Comparison of ENCODE assay signal across 8 mouse cellular contexts in genomic region chr2:128211022-128211880, GRCm38 (mm10).
A peak's percentile ranks its signal among the peaks of the same experiment; 100 is the strongest.
DNase-seq lines count a peak whose midpoint lies in the region; ATAC-seq lines count a peak whose summit lies in the region.

No protein-coding gene starts in this region.

- no peak for DNase-seq in heart, postnatal 14 days
- DNase-seq in neural tube, embryonic 10.5 days (ENCODE audit: extremely low spot score, low spot score), result peak; percentile 26
- DNase-seq in left cerebral cortex, adult 18-20 months (ENCODE audit: low spot score in 2 of 2), result no peak
- no peak for DNase-seq in gastrocnemius, postnatal 25 days
- DNase-seq in urinary bladder, postnatal 25 days (ENCODE audit: low spot score), result no peak

- no peaks in the 10 kb centered on the region for H3K27me3 ChIP-seq in heart, embryonic 14.5 days (ENCODE audit: control insufficient read depth, insufficient read depth, low read length)
- H3K27me3 ChIP-seq in forebrain, embryonic 16.5 days (replicated peaks; ENCODE audit: control insufficient read depth, insufficient read depth, low read length), result no peaks in the 10 kb centered on the region
- 0 out of 2 replicates have a peak, but pooled peaks cover 6% of the 10 kb centered on the region for H3K27me3 ChIP-seq in limb, embryonic 12.5 days

- peak overlapping the region; percentile 48 for H3K4me2 ChIP-seq in heart, embryonic 14.5 days (ENCODE audit: low read length)
- H3K4me2 ChIP-seq in forebrain, embryonic 16.5 days (ENCODE audit: low read length), result peak overlapping the region; percentile 12; the same call in 1 of the 2 replicates
- H3K4me2 ChIP-seq in limb, embryonic 12.5 days, result peak overlapping the region; percentile 45

- 0 out of 4 replicates have a peak overlapping the region, but pooled peaks of 1 of the 2 experiments have one; percentile 26 for H3K27ac ChIP-seq in heart, embryonic 14.5 days (replicated peaks in 1 of 2; ENCODE audit: control insufficient read depth in 1 of 2, insufficient read depth in 1 of 2, low read depth in 2 of 2, low read length in 2 of 2)
- H3K27ac ChIP-seq in forebrain, embryonic 16.5 days (ENCODE audit: low read length), result no peak overlapping the region
- peak overlapping the region; percentile 13; the same call in 1 of the 2 replicates for H3K27ac ChIP-seq in limb, embryonic 12.5 days

- H3K9me3 ChIP-seq in heart, embryonic 14.5 days (ENCODE audit: control insufficient read depth, low read length), result no peaks in the 10 kb centered on the region
- no peaks in the 10 kb centered on the region for H3K9me3 ChIP-seq in forebrain, embryonic 16.5 days (ENCODE audit: control insufficient read depth, low read length)
- H3K9me3 ChIP-seq in limb, embryonic 12.5 days, result no peaks in the 10 kb centered on the region

- WGBS in heart, embryonic 14.5 days, result 17% methylated on average over 19 of the region's 19 CpGs
- 23% methylated on average over 19 of the region's 19 CpGs for whole genome bisulfite sequencing in forebrain, embryonic 16.5 days
- WGBS in limb, embryonic 12.5 days, result 12% methylated on average over 19 of the region's 19 CpGs

- no peak overlapping the region for H3K4me3 ChIP-seq in heart, embryonic 14.5 days (ENCODE audit: control insufficient read depth in 1 of 2, insufficient read depth in 1 of 2, low read depth in 1 of 2, low read length in 2 of 2)
- no peak overlapping the region for H3K4me3 ChIP-seq in forebrain, embryonic 16.5 days (replicated peaks; ENCODE audit: low read length)
- no peak overlapping the region for H3K4me3 ChIP-seq in limb, embryonic 12.5 days (replicated peaks)

- H3K9ac ChIP-seq in heart, embryonic 14.5 days (ENCODE audit: low read length), result 0 out of 2 replicates have a peak overlapping the region, but pooled peaks have one; percentile 21
- H3K9ac ChIP-seq in forebrain, embryonic 16.5 days (replicated peaks; ENCODE audit: low read depth, low read length), result no peak overlapping the region
- 0 out of 2 replicates have a peak overlapping the region, but pooled peaks have one; percentile 18 for H3K9ac ChIP-seq in limb, embryonic 12.5 days (replicated peaks)

- intact Hi-C loops in heart, postnatal 14 days (cut with DNase I), result no loop called here

- peak; percentile 54; the same call in 1 of the 2 replicates for ATAC-seq in heart, embryonic 14.5 days (ENCODE audit: insufficient number of reproducible peaks, insufficient read depth, low FRiP score, low read depth)
- ATAC-seq in forebrain, embryonic 16.5 days, result no peak; the same call in 1 of the 2 replicates
- ATAC-seq in limb, embryonic 12.5 days (ENCODE audit: insufficient number of reproducible peaks, insufficient read depth, low FRiP score, low TSS enrichment, low read depth), result no peak

- no peaks in the 10 kb centered on the region for H3K36me3 ChIP-seq in heart, embryonic 14.5 days (ENCODE audit: control insufficient read depth, insufficient read depth, low read length)
- no peaks in the 10 kb centered on the region for H3K36me3 ChIP-seq in forebrain, embryonic 16.5 days (ENCODE audit: control insufficient read depth, insufficient read depth)
- H3K36me3 ChIP-seq in limb, embryonic 12.5 days, result no peaks in the 10 kb centered on the region

- H3K4me1 ChIP-seq in heart, embryonic 14.5 days (ENCODE audit: control insufficient read depth in 2 of 2, insufficient read depth in 2 of 2, low read length in 2 of 2), result peaks cover 11 to 14% of the 10 kb centered on the region in 2 experiments
- H3K4me1 ChIP-seq in forebrain, embryonic 16.5 days (replicated peaks; ENCODE audit: control insufficient read depth, insufficient read depth, low read length), result peaks cover 16% of the 10 kb centered on the region
- H3K4me1 ChIP-seq in limb, embryonic 12.5 days (replicated peaks), result peaks cover 26% of the 10 kb centered on the region
